Mouse (Mus musculus) lung, postnatal 36 days (tissue): ENCODE results near the gene Mill2.
"Not testable (repeated sequence)": the region's sequence is repeated elsewhere in the genome, so short reads cannot be mapped to it uniquely, and the experiment has no call there.

Source experiments
- DNase-seq: peaks from one replicate; pipeline ENCODE4 v3.0.0; 2022; ENCODE audit warnings: mixed read lengths

Gene Mill2

GRCm38 (mm10) chr7:18839865-18840264, at the start of gene Mill2:
TSS of gene Mill2 (plus strand) at chr7:18839966.
- peak; percentile 76 for DNase-seq

GRCm38 (mm10) chr7:18790671-18791070, 49.1 kb upstream of the Mill2 start:
- not testable (repeated sequence) for DNase-seq

GRCm38 (mm10) chr7:18798420-18798819, 41.3 kb upstream of the Mill2 start, which contains the start of gene Psg19:
TSS of gene Psg19 (minus strand) at chr7:18798520.
- DNase-seq = no peak

GRCm38 (mm10) chr7:18799129-18799528, 40.6 kb upstream of the Mill2 start:
- no peak for DNase-seq

- DNase-seq = no peak
These were observed 36.2 kb upstream of the Mill2 start for GRCm38 (mm10) chr7:18803526-18803925.

- DNase-seq = no peak
These were observed 21.5 kb upstream of the Mill2 start for GRCm38 (mm10) chr7:18818301-18818700.

GRCm38 (mm10) chr7:18821507-18821906, 18.3 kb upstream of the Mill2 start, which contains the start of gene Psg17:
TSS of gene Psg17 (minus strand) at chr7:18821607.
- no peak for DNase-seq

GRCm38 (mm10) chr7:18827792-18828546, 11.8 kb upstream of the Mill2 start:
- no peak for DNase-seq

- peak; percentile 47 for DNase-seq
These were observed 11.2 kb upstream of the Mill2 start for GRCm38 (mm10) chr7:18828592-18828991.

- DNase-seq = no peak
These were observed 10.2 kb upstream of the Mill2 start for GRCm38 (mm10) chr7:18829545-18829944.

- peak; percentile 41 for DNase-seq
These were observed 7.5 kb upstream of the Mill2 start for GRCm38 (mm10) chr7:18832298-18832697.

- DNase-seq = peak; percentile 86
These were observed 814 bp downstream of the Mill2 start for GRCm38 (mm10) chr7:18840386-18841173.

GRCm38 (mm10) chr7:18841174-18841567, 1.4 kb downstream of the Mill2 start:
- no peak for DNase-seq

- peak; percentile 24 for DNase-seq
These were observed 5.0 kb downstream of the Mill2 start for GRCm38 (mm10) chr7:18844811-18845210.

GRCm38 (mm10) chr7:18848395-18848794, 8.6 kb downstream of the Mill2 start:
- DNase-seq = no peak

GRCm38 (mm10) chr7:18858310-18858916, 18.6 kb downstream of the Mill2 start:
- peak; percentile 74 for DNase-seq

- DNase-seq = peak; percentile 66
These were observed 23.0 kb downstream of the Mill2 start for GRCm38 (mm10) chr7:18862801-18863200.

- no peak for DNase-seq
These were observed 28.7 kb downstream of the Mill2 start for GRCm38 (mm10) chr7:18868491-18868890.

GRCm38 (mm10) chr7:18871031-18871430, 31.3 kb downstream of the Mill2 start, which contains the start of gene Pglyrp1:
TSS of gene Pglyrp1 (plus strand) at chr7:18871331.
- not testable (repeated sequence) for DNase-seq

GRCm38 (mm10) chr7:18872014-18872802, 32.4 kb downstream of the Mill2 start:
- peak; percentile 23 for DNase-seq

- DNase-seq = no peak
These were observed 33.0 kb downstream of the Mill2 start for GRCm38 (mm10) chr7:18872816-18873215.

- peak; percentile 81 for DNase-seq
These were observed 33.5 kb downstream of the Mill2 start for GRCm38 (mm10) chr7:18873253-18873652.
